Mouse (Mus musculus): Measurements from ENCODE around the gene Lmbrd1. TPM values are rescaled to one million over a fixed set of nuclear protein-coding genes. Genes with fewer than 3 reads are reported as not detected.
"Not testable (repeated sequence)": the region's sequence is repeated elsewhere in the genome, so short reads cannot be mapped to it uniquely, and the experiment has no call there.

Gene Lmbrd1
- not detected in 2 replicates for polyA plus RNA-seq (2012; ENCODE audit: insufficient read depth, insufficient read length, low replicate concordance, missing spikeins)

DNA sequence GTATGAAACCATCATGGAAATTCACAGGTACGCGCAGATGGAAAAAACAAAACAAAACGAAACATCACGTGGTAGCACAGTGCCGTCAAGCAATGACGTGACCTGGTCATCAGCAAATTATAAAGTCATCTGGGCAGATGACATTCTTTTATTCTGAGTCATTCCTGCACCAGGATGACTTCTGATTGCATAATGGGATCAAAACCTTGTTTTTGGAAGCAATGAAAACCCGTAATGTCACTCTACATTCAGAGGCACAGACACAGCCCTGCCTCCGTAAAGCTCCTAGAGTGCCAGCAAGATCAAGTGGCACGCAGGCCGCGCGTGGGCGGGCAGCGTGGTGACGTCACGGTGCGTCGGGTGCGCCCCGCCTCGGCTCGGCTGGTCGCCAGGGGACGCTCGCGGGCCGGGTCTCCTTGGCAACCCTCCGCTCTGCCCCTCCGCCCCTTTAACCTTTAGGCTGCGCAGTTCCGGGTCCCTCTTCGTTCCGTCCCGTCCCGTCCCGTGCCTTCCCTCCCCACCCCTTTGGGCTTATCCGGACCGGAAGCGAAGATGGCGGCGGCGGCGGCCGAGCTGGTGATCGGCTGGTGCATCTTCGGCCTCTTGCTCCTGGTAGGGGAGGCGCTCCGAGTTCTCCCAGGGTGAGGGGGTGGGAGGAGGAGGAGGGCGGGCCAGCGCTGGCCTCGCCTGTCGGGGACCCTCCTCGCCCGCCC lies at the start of gene Lmbrd1:
TSS of gene Lmbrd1 (plus strand) at position 426 of the 713 bp plus-strand sequence.
- under 1% methylated on average over 53 of the region's 54 CpGs for WGBS
- H3K4me3 ChIP-seq (ENCODE audit: insufficient read depth, low read depth, low read length): peak within 1 kb of the TSS; percentile 75
- TF ChIP-seq CTCF (IDR thresholded peaks at IDR 0.05; ENCODE audit: insufficient read depth, low read depth, low read length) (peak; percentile 86), POLR2A (IDR thresholded peaks at IDR 0.05; ENCODE audit: insufficient read depth, low read depth, low read length) (peak; percentile 88)
- peaks cover 10% of the 10 kb centered on the region for H3K4me1 ChIP-seq (ENCODE audit: control insufficient read depth, insufficient read depth, low read length)
- H3K27ac ChIP-seq (ENCODE audit: insufficient read depth, low read depth, low read length): peak within 1 kb of the TSS; percentile 74

DNA sequence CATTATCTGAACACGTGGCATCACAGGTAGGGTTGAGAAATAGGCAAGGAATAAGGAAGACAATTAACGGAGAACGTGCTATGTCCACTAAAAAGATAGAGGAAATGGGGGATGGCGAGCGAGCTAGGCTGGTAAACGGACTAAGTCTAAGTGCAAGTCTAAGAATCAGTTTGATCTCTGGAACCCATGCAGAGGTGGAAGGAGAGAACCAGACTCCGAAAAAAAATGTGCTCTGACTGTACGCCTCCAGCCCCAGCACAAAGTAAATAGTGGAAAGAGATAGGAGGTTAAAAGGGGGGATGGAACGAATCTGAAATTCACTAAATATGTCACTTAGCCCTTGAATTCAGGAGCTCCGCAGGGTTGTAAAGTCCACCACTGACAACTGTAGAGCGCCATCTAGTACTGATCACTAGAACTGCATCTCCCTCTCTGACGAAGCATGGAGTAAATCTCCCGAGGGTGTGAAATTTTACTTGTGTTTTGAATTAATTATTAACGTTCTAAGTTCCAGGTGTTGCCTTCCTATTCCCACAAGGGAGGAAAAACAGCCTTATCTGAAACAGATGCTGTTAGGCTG lies 44.8 kb upstream of the Lmbrd1 start:
- TF ChIP-seq POLR2A (IDR thresholded peaks at IDR 0.05; ENCODE audit: insufficient read depth, low read depth, low read length): no peak
- TF ChIP-seq CTCF (IDR thresholded peaks at IDR 0.05; ENCODE audit: insufficient read depth, low read depth, low read length): no peak
- 33% methylated on average over 14 of the region's 14 CpGs for WGBS
- no peak overlapping the region for H3K4me3 ChIP-seq (ENCODE audit: insufficient read depth, low read depth, low read length)
- H3K4me1 ChIP-seq (ENCODE audit: control insufficient read depth, insufficient read depth, low read length): no peaks in the 10 kb centered on the region
- no peak overlapping the region for H3K27ac ChIP-seq (ENCODE audit: insufficient read depth, low read depth, low read length)

DNA sequence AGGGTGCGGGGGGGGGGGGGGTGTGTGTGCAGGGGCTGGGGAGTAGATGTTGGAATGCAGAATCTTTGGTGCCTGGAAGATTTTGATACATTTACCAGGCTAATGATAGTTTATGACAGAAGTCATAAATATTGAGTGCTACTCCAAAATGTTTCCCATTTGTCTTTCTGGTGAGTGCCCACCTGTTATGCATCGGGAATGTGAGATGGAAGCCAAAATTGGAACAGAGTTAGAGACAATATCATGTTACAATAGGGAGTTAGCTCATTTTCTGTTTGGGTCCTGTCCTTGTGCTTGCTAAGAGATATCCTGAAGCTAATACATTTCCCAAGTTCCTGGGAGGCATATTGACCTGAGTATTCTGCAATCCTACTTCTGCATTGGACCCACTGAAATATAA lies 28.3 kb upstream of the Lmbrd1 start:
- H3K4me3 ChIP-seq (ENCODE audit: insufficient read depth, low read depth, low read length): no peak overlapping the region
- TF ChIP-seq CTCF (IDR thresholded peaks at IDR 0.05; ENCODE audit: insufficient read depth, low read depth, low read length) (no peak), POLR2A (IDR thresholded peaks at IDR 0.05; ENCODE audit: insufficient read depth, low read depth, low read length) (no peak)
- 70% methylated on average over 2 of the region's 2 CpGs for WGBS

DNA sequence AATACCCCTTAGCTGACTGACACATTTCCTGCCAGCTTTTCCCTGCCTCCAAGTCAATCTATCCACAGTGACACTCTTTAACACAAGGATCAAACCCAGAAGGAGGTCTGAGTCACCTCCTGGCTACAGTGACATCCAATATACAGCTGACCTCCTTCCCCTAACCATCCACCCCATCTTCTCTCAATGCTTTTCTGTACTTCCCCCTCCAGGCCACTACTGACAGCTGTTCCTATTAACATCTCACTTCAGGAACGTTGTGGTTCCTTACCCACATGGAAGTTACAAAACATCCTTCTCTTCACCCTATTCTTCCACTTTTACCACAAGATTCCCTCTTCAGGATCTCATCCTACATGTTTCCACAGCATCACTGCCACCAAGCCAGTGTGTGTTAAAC lies 18.5 kb upstream of the Lmbrd1 start:
- Histone ChIP-seq H3K4me1 (ENCODE audit: control insufficient read depth, insufficient read depth, low read length) (no peaks in the 10 kb centered on the region), H3K4me3 (ENCODE audit: insufficient read depth, low read depth, low read length) (no peak overlapping the region), H3K27ac (ENCODE audit: insufficient read depth, low read depth, low read length) (no peak overlapping the region)
- WGBS: 66% methylated on average over 1 of the region's 1 CpGs
- TF ChIP-seq CTCF (IDR thresholded peaks at IDR 0.05; ENCODE audit: insufficient read depth, low read depth, low read length) (no peak), POLR2A (IDR thresholded peaks at IDR 0.05; ENCODE audit: insufficient read depth, low read depth, low read length) (no peak)

More for the DNA sequence above, 28.3 kb upstream of the Lmbrd1 start:
- Histone ChIP-seq H3K4me1 (ENCODE audit: control insufficient read depth, insufficient read depth, low read length) (no peaks in the 10 kb centered on the region), H3K27ac (ENCODE audit: insufficient read depth, low read depth, low read length) (no peak overlapping the region)

DNA sequence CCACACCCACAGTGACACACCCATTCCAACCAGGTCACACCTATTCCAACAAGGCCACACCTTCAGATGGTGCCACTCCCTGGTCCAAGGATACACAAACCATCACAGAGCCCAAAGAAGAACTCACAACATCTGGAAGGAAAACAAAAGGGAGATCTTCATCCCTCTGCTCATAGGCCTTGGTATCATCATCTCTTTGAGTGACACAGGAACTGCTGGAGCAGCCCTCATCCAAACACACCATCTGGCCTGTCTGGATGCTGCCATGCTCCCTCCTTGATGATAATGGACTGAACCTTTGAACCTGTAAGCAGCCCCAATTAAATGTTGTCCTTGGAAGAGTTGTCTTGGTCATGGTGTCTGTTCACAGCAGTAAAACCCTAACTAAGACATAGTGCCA lies 17.8 kb upstream of the Lmbrd1 start:
- not testable (repeated sequence) for H3K4me1 ChIP-seq (ENCODE audit: control insufficient read depth, insufficient read depth, low read length); H3K4me3 ChIP-seq (ENCODE audit: insufficient read depth, low read depth, low read length); H3K27ac ChIP-seq (ENCODE audit: insufficient read depth, low read depth, low read length)

DNA sequence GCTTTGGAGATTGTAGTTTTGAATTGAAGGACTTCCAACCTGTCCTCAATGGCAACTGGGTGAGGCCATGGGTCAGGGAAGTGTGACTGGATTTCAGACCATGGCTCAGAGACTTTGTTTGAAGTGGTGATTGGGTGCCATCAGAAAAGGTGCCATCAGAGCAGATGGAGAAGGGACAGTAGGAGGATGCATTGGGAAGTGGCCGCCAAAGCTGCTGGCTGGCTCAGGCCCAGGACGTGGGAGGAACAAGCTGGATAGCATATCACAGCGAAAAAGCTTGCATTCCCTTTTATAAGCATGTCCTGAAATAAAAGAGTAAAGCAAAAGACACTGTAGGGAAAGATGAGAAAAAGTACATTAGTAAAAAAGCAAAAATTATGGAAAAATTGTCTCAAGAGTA lies 16.9 kb upstream of the Lmbrd1 start:
- TF ChIP-seq POLR2A (IDR thresholded peaks at IDR 0.05; ENCODE audit: insufficient read depth, low read depth, low read length) (no peak), CTCF (IDR thresholded peaks at IDR 0.05; ENCODE audit: insufficient read depth, low read depth, low read length) (no peak)
- Histone ChIP-seq H3K4me1 (ENCODE audit: control insufficient read depth, insufficient read depth, low read length) (no peaks in the 10 kb centered on the region), H3K27ac (ENCODE audit: insufficient read depth, low read depth, low read length) (no peak overlapping the region), H3K4me3 (ENCODE audit: insufficient read depth, low read depth, low read length) (no peak overlapping the region)
- 82% methylated on average over 3 of the region's 3 CpGs for WGBS

DNA sequence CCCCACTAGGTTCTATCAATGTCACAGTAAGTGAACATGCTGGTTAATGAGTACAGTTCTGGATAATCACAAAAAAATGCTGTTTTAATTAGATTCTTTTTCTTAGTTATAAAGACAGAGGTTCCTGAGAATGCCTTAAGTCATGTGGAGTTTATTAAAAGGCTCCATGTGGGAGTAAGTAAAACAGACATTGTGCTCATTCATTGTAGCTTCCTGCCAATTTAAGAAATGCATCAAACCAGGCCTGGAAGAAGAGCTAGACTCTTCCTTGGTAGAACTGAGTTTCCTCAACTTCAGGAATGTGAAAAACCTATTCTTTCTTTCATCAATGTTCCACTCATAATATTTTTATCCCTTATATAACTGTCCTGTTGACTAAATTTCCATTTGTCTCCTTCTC lies 14.3 kb upstream of the Lmbrd1 start:
- H3K4me1 ChIP-seq (ENCODE audit: control insufficient read depth, insufficient read depth, low read length): no peaks in the 10 kb centered on the region
- H3K4me3 ChIP-seq (ENCODE audit: insufficient read depth, low read depth, low read length): no peak overlapping the region
- H3K27ac ChIP-seq (ENCODE audit: insufficient read depth, low read depth, low read length): no peak overlapping the region
- TF ChIP-seq POLR2A (IDR thresholded peaks at IDR 0.05; ENCODE audit: insufficient read depth, low read depth, low read length) (no peak), CTCF (IDR thresholded peaks at IDR 0.05; ENCODE audit: insufficient read depth, low read depth, low read length) (no peak)

DNA sequence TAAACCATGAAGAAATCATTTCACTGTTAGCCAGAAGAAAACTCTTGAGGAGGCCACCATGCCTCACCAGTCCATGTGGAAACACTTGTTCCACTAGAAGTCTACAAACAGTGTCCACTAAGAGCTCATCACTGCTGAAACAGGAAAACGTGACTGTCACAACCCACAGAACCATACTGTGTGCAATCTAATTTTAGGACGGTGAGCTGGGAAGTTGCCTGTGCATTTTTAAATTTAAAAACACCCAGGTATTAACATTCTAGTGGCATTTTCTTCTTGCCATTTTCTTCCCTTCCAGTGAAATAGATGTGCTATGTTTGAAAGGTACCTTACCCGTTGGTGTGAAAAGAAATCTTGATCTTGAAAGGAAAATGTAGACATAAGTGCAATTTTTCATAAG lies 5.2 kb upstream of the Lmbrd1 start:
- no peak overlapping the region for H3K4me3 ChIP-seq (ENCODE audit: insufficient read depth, low read depth, low read length)
- 53% methylated on average over 3 of the region's 3 CpGs for WGBS
- H3K27ac ChIP-seq (ENCODE audit: insufficient read depth, low read depth, low read length): no peak overlapping the region
- TF ChIP-seq POLR2A (IDR thresholded peaks at IDR 0.05; ENCODE audit: insufficient read depth, low read depth, low read length) (no peak), CTCF (IDR thresholded peaks at IDR 0.05; ENCODE audit: insufficient read depth, low read depth, low read length) (no peak)
- H3K4me1 ChIP-seq (ENCODE audit: control insufficient read depth, insufficient read depth, low read length): no peaks in the 10 kb centered on the region

DNA sequence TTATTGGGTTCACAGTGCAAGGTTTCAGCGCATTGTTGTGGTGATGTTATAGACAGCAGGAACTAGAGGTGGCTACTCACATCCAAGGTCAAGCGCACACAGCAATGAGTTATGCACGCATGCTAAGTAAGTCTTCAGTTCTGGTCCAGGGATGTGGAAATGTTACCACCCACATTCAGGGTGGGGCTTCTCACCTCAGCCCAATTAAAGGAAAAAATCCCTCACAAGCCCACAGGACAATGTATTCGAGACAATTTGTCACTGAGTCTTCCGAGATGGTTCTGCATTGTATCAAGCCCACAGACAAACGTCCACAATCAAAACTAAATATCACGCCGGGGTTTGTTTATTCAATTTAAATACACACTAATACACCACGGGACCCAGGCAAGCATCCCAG lies 724 bp upstream of the Lmbrd1 start:
- Histone ChIP-seq H3K27ac (ENCODE audit: insufficient read depth, low read depth, low read length) (peak overlapping the region; percentile 74; the same call in 1 of the 2 replicates), H3K4me1 (ENCODE audit: control insufficient read depth, insufficient read depth, low read length) (peaks cover 10% of the 10 kb centered on the region), H3K4me3 (ENCODE audit: insufficient read depth, low read depth, low read length) (no peak overlapping the region)
- TF ChIP-seq POLR2A (IDR thresholded peaks at IDR 0.05; ENCODE audit: insufficient read depth, low read depth, low read length): no peak
- no peak for TF ChIP-seq CTCF (IDR thresholded peaks at IDR 0.05; ENCODE audit: insufficient read depth, low read depth, low read length)
- WGBS: 55% methylated on average over 9 of the region's 9 CpGs
